Mouse (Mus musculus) testis, adult 2 months (tissue): ENCODE data around the gene Stx19.

ENCODE experiments used
- CTCF ChIP-seq: fragments of 200-500 bp; IDR thresholded peaks from 2 replicates; pipeline ENCODE4 v1.5.1; 2012; ENCODE audit warnings: low read depth, mild to moderate bottlenecking, inconsistent platforms, low read length, moderate library complexity; ENCODE audit not compliant: control insufficient read depth, insufficient read depth, insufficient replicate concordance
- POLR2A ChIP-seq: fragments of 200-500 bp; IDR thresholded peaks from 2 replicates; pipeline ENCODE4 v1.6.1; 2012; ENCODE audit warnings: low read depth, mild to moderate bottlenecking, inconsistent platforms, low read length, moderate library complexity; ENCODE audit not compliant: control insufficient read depth

DNA sequence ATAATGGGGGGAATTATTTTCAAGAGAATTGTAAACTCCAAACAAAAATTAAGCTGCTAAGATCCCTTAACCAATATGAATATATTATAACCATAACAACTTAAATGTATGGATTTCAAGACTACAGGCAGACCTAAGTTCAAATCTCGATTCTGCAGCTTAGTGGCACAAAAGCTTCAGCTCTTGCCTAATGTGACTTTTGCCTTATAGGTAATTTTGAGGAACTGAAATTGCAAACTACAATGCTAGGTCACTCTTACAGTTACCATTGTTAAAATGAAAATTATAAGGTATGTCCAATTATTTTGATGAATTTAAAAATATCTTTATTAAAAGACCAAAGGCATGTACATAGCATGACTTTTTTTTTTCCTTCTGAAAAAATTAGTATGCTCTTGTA is 17.9 kb upstream of the Stx19 start:
- TF ChIP-seq CTCF, result no peak
- no peak for TF ChIP-seq POLR2A
